Mouse (Mus musculus): ENCODE results near the gene Iscu. TPM values are rescaled to one million over a fixed set of nuclear protein-coding genes. Genes with fewer than 3 reads are reported as not detected.

The Iscu gene
- polyA plus RNA-seq, 1 experiment from 2014 or later: 166 TPM

- no peak overlapping the region for H3K4me3 ChIP-seq (ENCODE audit: low read depth, low read length)
- no peak overlapping the region for H3K4me2 ChIP-seq (replicated peaks; ENCODE audit: low read depth)
- TF ChIP-seq EP300 (optimal IDR thresholded peaks at IDR 0.05) (no peak), CTCF (IDR thresholded peaks at IDR 0.05; ENCODE audit: low read depth) (no peak)
- no peaks in the 10 kb centered on the region for H3K36me3 ChIP-seq (ENCODE audit: control insufficient read depth, insufficient read depth, low read length)
- H3K9ac ChIP-seq (ENCODE audit: low read length): no peak overlapping the region
- no peaks in the 10 kb centered on the region for H3K27me3 ChIP-seq (ENCODE audit: control insufficient read depth, insufficient read depth, low read length)
- ATAC-seq (ENCODE audit: low FRiP score, low TSS enrichment): no peak
- WGBS: 88% methylated on average over 7 of the region's 7 CpGs
- H3K4me1 ChIP-seq (replicated peaks; ENCODE audit: control insufficient read depth, insufficient read depth): no peaks in the 10 kb centered on the region
- DNase-seq (ENCODE audit: low spot score): no peak
- no peak overlapping the region for H3K27ac ChIP-seq (replicated peaks)
- no peaks in the 10 kb centered on the region for H3K9me3 ChIP-seq (ENCODE audit: control insufficient read depth, low read length)
These were observed 44.5 kb upstream of the Iscu start for GRCm38 (mm10) chr5:113728011-113728410.

GRCm38 (mm10) chr5:113728691-113729090 is 43.9 kb upstream of the Iscu start:
- H3K4me3 ChIP-seq (ENCODE audit: low read depth, low read length): no peak overlapping the region
- no peak for TF ChIP-seq EP300 (optimal IDR thresholded peaks at IDR 0.05)
- no peak overlapping the region for H3K27ac ChIP-seq (replicated peaks)
- H3K9me3 ChIP-seq (ENCODE audit: control insufficient read depth, low read length): no peaks in the 10 kb centered on the region
- no peaks in the 10 kb centered on the region for H3K4me1 ChIP-seq (replicated peaks; ENCODE audit: control insufficient read depth, insufficient read depth)
- WGBS: 86% methylated on average over 7 of the region's 7 CpGs
- no peaks in the 10 kb centered on the region for H3K27me3 ChIP-seq (ENCODE audit: control insufficient read depth, insufficient read depth, low read length)
- H3K36me3 ChIP-seq (ENCODE audit: control insufficient read depth, insufficient read depth, low read length): no peaks in the 10 kb centered on the region
- DNase-seq (ENCODE audit: low spot score) (no peak), ATAC-seq (ENCODE audit: low FRiP score, low TSS enrichment) (no peak)
- H3K9ac ChIP-seq (ENCODE audit: low read length): no peak overlapping the region
- no peak overlapping the region for H3K4me2 ChIP-seq (replicated peaks; ENCODE audit: low read depth)

- Histone ChIP-seq H3K9me3 (ENCODE audit: control insufficient read depth, low read length) (no peaks in the 10 kb centered on the region), H3K27ac (replicated peaks) (no peak overlapping the region), H3K27me3 (ENCODE audit: control insufficient read depth, insufficient read depth, low read length) (no peaks in the 10 kb centered on the region), H3K4me1 (replicated peaks; ENCODE audit: control insufficient read depth, insufficient read depth) (no peaks in the 10 kb centered on the region), H3K4me3 (ENCODE audit: low read depth, low read length) (no peak overlapping the region), H3K9ac (ENCODE audit: low read length) (no peak overlapping the region), H3K36me3 (ENCODE audit: control insufficient read depth, insufficient read depth, low read length) (no peaks in the 10 kb centered on the region), H3K4me2 (replicated peaks; ENCODE audit: low read depth) (no peak overlapping the region)
- ATAC-seq (ENCODE audit: low FRiP score, low TSS enrichment): no peak
- WGBS: 63% methylated on average over 7 of the region's 7 CpGs
- no peak for TF ChIP-seq EP300 (optimal IDR thresholded peaks at IDR 0.05)
- no peak for TF ChIP-seq CTCF (IDR thresholded peaks at IDR 0.05; ENCODE audit: low read depth)
- DNase-seq (ENCODE audit: low spot score): no peak
These were observed 41.9 kb upstream of the Iscu start for GRCm38 (mm10) chr5:113730641-113731121.

GRCm38 (mm10) chr5:113731174-113731573 is 41.4 kb upstream of the Iscu start:
- WGBS: 83% methylated on average over 7 of the region's 7 CpGs
- H3K4me1 ChIP-seq (replicated peaks; ENCODE audit: control insufficient read depth, insufficient read depth): no peaks in the 10 kb centered on the region
- DNase-seq (ENCODE audit: low spot score) (no peak), ATAC-seq (ENCODE audit: low FRiP score, low TSS enrichment) (no peak)
- H3K9me3 ChIP-seq (ENCODE audit: control insufficient read depth, low read length): no peaks in the 10 kb centered on the region
- H3K36me3 ChIP-seq (ENCODE audit: control insufficient read depth, insufficient read depth, low read length): no peaks in the 10 kb centered on the region
- H3K4me2 ChIP-seq (replicated peaks; ENCODE audit: low read depth): no peak overlapping the region
- no peaks in the 10 kb centered on the region for H3K27me3 ChIP-seq (ENCODE audit: control insufficient read depth, insufficient read depth, low read length)
- H3K4me3 ChIP-seq (ENCODE audit: low read depth, low read length): no peak overlapping the region
- TF ChIP-seq EP300 (optimal IDR thresholded peaks at IDR 0.05) (no peak), CTCF (IDR thresholded peaks at IDR 0.05; ENCODE audit: low read depth) (no peak)
- no peak overlapping the region for H3K27ac ChIP-seq (replicated peaks)
- H3K9ac ChIP-seq (ENCODE audit: low read length): no peak overlapping the region

GRCm38 (mm10) chr5:113732182-113732581 is 40.4 kb upstream of the Iscu start:
- ATAC-seq (ENCODE audit: low FRiP score, low TSS enrichment): no peak
- peak; percentile 54 for DNase-seq (ENCODE audit: low spot score)
- TF ChIP-seq EP300 (optimal IDR thresholded peaks at IDR 0.05) (no peak), CTCF (IDR thresholded peaks at IDR 0.05; ENCODE audit: low read depth) (peak; percentile 82)
- Histone ChIP-seq H3K9ac (ENCODE audit: low read length) (no peak overlapping the region), H3K27ac (replicated peaks) (no peak overlapping the region), H3K27me3 (ENCODE audit: control insufficient read depth, insufficient read depth, low read length) (no peaks in the 10 kb centered on the region), H3K9me3 (ENCODE audit: control insufficient read depth, low read length) (no peaks in the 10 kb centered on the region), H3K4me1 (replicated peaks; ENCODE audit: control insufficient read depth, insufficient read depth) (no peaks in the 10 kb centered on the region), H3K4me2 (replicated peaks; ENCODE audit: low read depth) (no peak overlapping the region), H3K4me3 (ENCODE audit: low read depth, low read length) (no peak overlapping the region), H3K36me3 (ENCODE audit: control insufficient read depth, insufficient read depth, low read length) (no peaks in the 10 kb centered on the region)
- 23% methylated on average over 6 of the region's 6 CpGs for WGBS

- Histone ChIP-seq H3K4me1 (replicated peaks; ENCODE audit: control insufficient read depth, insufficient read depth) (no peaks in the 10 kb centered on the region), H3K4me3 (ENCODE audit: low read depth, low read length) (no peak overlapping the region), H3K27me3 (ENCODE audit: control insufficient read depth, insufficient read depth, low read length) (no peaks in the 10 kb centered on the region), H3K36me3 (ENCODE audit: control insufficient read depth, insufficient read depth, low read length) (peaks cover 8% of the 10 kb centered on the region; the same call in 1 of the 2 replicates), H3K9ac (ENCODE audit: low read length) (no peak overlapping the region), H3K4me2 (replicated peaks; ENCODE audit: low read depth) (no peak overlapping the region), H3K9me3 (ENCODE audit: control insufficient read depth, low read length) (no peaks in the 10 kb centered on the region), H3K27ac (replicated peaks) (peak overlapping the region; percentile 98; the same call in 1 of the 2 replicates)
- DNase-seq (ENCODE audit: low spot score): no peak
- no peak for TF ChIP-seq EP300 (optimal IDR thresholded peaks at IDR 0.05)
- no peak for TF ChIP-seq CTCF (IDR thresholded peaks at IDR 0.05; ENCODE audit: low read depth)
- no peak for ATAC-seq (ENCODE audit: low FRiP score, low TSS enrichment)
- 52% methylated on average over 5 of the region's 5 CpGs for WGBS
These were observed 38.2 kb upstream of the Iscu start for GRCm38 (mm10) chr5:113734376-113734775.

Measured in stomach, postnatal 0 days (tissue).